Mouse (Mus musculus): ENCODE measurements at regions not wholly inside any gene's neighbourhood (a gene's known extent, or its start where the extent isn't known, plus 50 kb on each side); places are given as distances from the start of the nearest gene placed in this dataset.

DNA sequence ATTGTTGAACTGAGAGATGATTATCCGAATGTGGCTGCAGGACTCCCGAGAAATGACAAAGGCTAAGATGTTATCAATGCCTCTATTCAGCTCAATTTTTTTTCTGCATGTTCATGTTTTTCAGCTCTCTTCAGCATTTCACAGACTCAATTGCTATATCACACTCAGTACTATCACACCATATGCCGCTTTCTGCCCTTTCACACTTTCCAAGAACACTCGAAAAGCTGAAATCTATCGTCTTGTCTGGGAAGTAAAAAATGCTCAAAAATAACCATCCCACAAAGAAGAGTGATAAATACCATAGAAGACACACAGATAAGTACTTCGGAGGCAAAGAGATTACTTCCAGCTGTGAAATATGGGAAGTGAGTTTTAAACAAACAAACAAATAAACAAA is 6398.9 kb upstream of the Gm7489 start:
- DNase-seq (ENCODE audit: extremely low spot score in 1 of 2, low spot score in 1 of 2) = peak; percentile 27 to 66

DNA sequence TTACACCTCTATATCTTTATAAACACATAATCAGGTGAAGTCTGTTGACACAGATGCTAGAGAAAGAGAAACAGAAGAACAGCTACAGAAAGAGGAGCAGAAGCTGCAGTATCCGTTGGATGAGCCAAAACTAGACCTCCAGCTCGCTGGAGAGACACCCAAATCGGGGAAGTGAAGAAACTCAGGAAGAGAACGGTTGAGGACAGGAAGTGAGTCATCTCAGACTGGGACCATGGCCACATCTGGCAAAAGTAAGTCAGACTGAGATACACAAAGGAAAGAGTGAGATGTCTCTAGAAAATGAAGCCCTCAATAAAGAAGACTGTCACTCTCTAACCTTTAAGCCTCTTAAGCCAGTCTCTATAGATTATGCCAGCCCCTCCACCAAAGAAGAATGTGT is 6362.8 kb upstream of the Gm7489 start:
- no peak for DNase-seq (ENCODE audit: extremely low spot score in 1 of 2, low spot score in 1 of 2)

Measured in frontal cortex, adult 2 months (tissue).